Mouse (Mus musculus): ENCODE data around the gene Sbno2.

GRCm38 (mm10) chr10:80020191-80020590 lies 85.2 kb downstream of the Sbno2 start:
- TF ChIP-seq CTCF (IDR thresholded peaks at IDR 0.05; ENCODE audit: control insufficient read depth, insufficient read depth, insufficient read length) (no peak), MYOD1 (IDR thresholded peaks at IDR 0.05; ENCODE audit: control insufficient read depth, insufficient read length, low read depth) (no peak)
